Mouse (Mus musculus): Measurements from ENCODE around the gene Olfr48. TPM values are rescaled to one million over a fixed set of nuclear protein-coding genes. Genes with fewer than 3 reads are reported as not detected.

Gene Olfr48
- polyA plus RNA-seq, 1 experiment from 2014 or later: 0.21 TPM

Other genes with a start within 250 kb of the Olfr48 start
- gene Olfr1247, start 234.1 kb downstream of the Olfr48 start, polyA plus RNA-seq (2014; fragmentation: Nextera tagmentation; extraction: Ambion mirVana): 0.04 TPM in 1 of 2 replicates, not detected in the other
- not detected in 2 replicates for gene Olfr1248, start 230.0 kb downstream of the Olfr48 start, polyA plus RNA-seq (2014; fragmentation: Nextera tagmentation; extraction: Ambion mirVana)
- not detected in 2 replicates for gene Olfr1249, start 213.2 kb downstream of the Olfr48 start, polyA plus RNA-seq (2014; fragmentation: Nextera tagmentation; extraction: Ambion mirVana)
- not detected in 2 replicates for gene Olfr1250, start 186.7 kb downstream of the Olfr48 start, polyA plus RNA-seq (2014; fragmentation: Nextera tagmentation; extraction: Ambion mirVana)
- not detected in 2 replicates for gene Olfr1251, start 176.3 kb downstream of the Olfr48 start, polyA plus RNA-seq (2014; fragmentation: Nextera tagmentation; extraction: Ambion mirVana)
- gene Olfr1252, start 123.2 kb downstream of the Olfr48 start, polyA plus RNA-seq (2014; fragmentation: Nextera tagmentation; extraction: Ambion mirVana): not detected in 2 replicates
- gene Olfr1253, start 91.1 kb downstream of the Olfr48 start, polyA plus RNA-seq (2014; fragmentation: Nextera tagmentation; extraction: Ambion mirVana): not detected in 2 replicates
- gene Olfr1254, start 54.6 kb downstream of the Olfr48 start, polyA plus RNA-seq (2014; fragmentation: Nextera tagmentation; extraction: Ambion mirVana): not detected in 2 replicates
- not detected in 2 replicates for gene Olfr1255, start 36.2 kb downstream of the Olfr48 start, polyA plus RNA-seq (2014; fragmentation: Nextera tagmentation; extraction: Ambion mirVana)
- gene Olfr1256, start 6.7 kb downstream of the Olfr48 start, polyA plus RNA-seq (2014; fragmentation: Nextera tagmentation; extraction: Ambion mirVana): not detected in 2 replicates
- not detected in 2 replicates for gene Olfr1257, start 30.2 kb upstream of the Olfr48 start, polyA plus RNA-seq (2014; fragmentation: Nextera tagmentation; extraction: Ambion mirVana)
- gene Olfr1258, start 79.1 kb upstream of the Olfr48 start, polyA plus RNA-seq (2014; fragmentation: Nextera tagmentation; extraction: Ambion mirVana): not detected in 2 replicates
- not detected in 2 replicates for gene Olfr1259, start 100.5 kb upstream of the Olfr48 start, polyA plus RNA-seq (2014; fragmentation: Nextera tagmentation; extraction: Ambion mirVana)
- not detected in 2 replicates for gene Olfr1260, start 126.1 kb upstream of the Olfr48 start, polyA plus RNA-seq (2014; fragmentation: Nextera tagmentation; extraction: Ambion mirVana)
- not detected in 2 replicates for gene Olfr1261, start 143.0 kb upstream of the Olfr48 start, polyA plus RNA-seq (2014; fragmentation: Nextera tagmentation; extraction: Ambion mirVana)
- not detected in 2 replicates for gene Olfr1262, start 151.9 kb upstream of the Olfr48 start, polyA plus RNA-seq (2014; fragmentation: Nextera tagmentation; extraction: Ambion mirVana)
- gene Olfr1263, start 163.9 kb upstream of the Olfr48 start, polyA plus RNA-seq (2014; fragmentation: Nextera tagmentation; extraction: Ambion mirVana): not detected in 2 replicates
- not detected in 2 replicates for gene Olfr1264, start 177.4 kb upstream of the Olfr48 start, polyA plus RNA-seq (2014; fragmentation: Nextera tagmentation; extraction: Ambion mirVana)
- not detected in 2 replicates for gene Olfr1265, start 187.1 kb upstream of the Olfr48 start, polyA plus RNA-seq (2014; fragmentation: Nextera tagmentation; extraction: Ambion mirVana)
- not detected in 2 replicates for gene Olfr140, start 215.4 kb upstream of the Olfr48 start, polyA plus RNA-seq (2014; fragmentation: Nextera tagmentation; extraction: Ambion mirVana)

Data from hindbrain, embryonic 14.5 days (tissue).